Comparison of ENCODE assay signal across 17 mouse cellular contexts in the genomic region with DNA sequence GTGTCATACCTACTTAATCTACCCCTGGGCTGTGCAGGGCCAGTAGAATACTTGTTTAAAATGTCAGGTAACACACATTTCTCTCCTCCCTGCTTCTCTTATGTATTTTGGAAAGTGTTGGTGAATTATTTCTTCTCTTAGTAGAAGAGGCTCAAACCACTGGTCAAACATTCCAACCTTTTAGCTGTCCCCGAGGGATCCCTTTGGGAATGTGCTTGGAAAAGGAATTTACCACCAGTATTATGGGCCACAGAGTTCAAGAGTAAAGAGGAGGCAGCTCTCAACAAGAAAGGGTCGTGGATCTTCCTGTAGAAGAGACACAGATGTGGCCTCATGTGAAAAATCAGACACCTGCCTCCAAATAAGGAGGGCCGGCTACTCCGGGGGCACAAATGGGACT.
"Had no signal": no experiment of that assay in that cellular context is flagged by ENCODE, and none has a peak within 500 bp of the region (broad histone marks: within the 10 kb centered on the region; RNA-seq: fewer than 3 reads in every experiment).

No protein-coding gene starts in this region.

- H3K4me3 ChIP-seq: neural tube, embryonic 12.5 days; neural tube, embryonic 13.5 days; neural tube, embryonic 15.5 days; stomach, embryonic 15.5 days had no signal

- H3K27me3 ChIP-seq: neural tube, embryonic 12.5 days; neural tube, embryonic 13.5 days; neural tube, embryonic 15.5 days; stomach, embryonic 15.5 days had no signal

- H3K27ac ChIP-seq: neural tube, embryonic 12.5 days; neural tube, embryonic 13.5 days; neural tube, embryonic 15.5 days; stomach, embryonic 15.5 days; stomach, postnatal 0 days had no signal

- H3K36me3 ChIP-seq: neural tube, embryonic 12.5 days; neural tube, embryonic 13.5 days; neural tube, embryonic 15.5 days; stomach, embryonic 15.5 days had no signal

- H3K9me3 ChIP-seq: neural tube, embryonic 12.5 days; neural tube, embryonic 13.5 days; neural tube, embryonic 15.5 days; stomach, embryonic 15.5 days had no signal

- DNase-seq: retina, postnatal 1 day; right cerebral cortex, adult 18-20 months; right cerebral cortex, postnatal 14 days; right cerebral cortex, postnatal 25 days; right cerebral cortex, postnatal 4 days; spleen, adult 18-20 months; thymus, adult 18-20 months; thymus, adult 2 months; thymus, postnatal 14 days; thymus, postnatal 25 days; thymus, postnatal 36 days; thymus, postnatal 4 days had no signal

- H3K9ac ChIP-seq: neural tube, embryonic 12.5 days; neural tube, embryonic 13.5 days; neural tube, embryonic 15.5 days; stomach, embryonic 15.5 days had no signal

- H3K4me2 ChIP-seq: neural tube, embryonic 12.5 days; neural tube, embryonic 13.5 days; neural tube, embryonic 15.5 days; stomach, embryonic 15.5 days had no signal
